Mouse (Mus musculus): ENCODE measurements around the gene Gm9999.
A peak's percentile ranks its signal among the peaks of the same experiment; 100 is the strongest.
"Not testable (repeated sequence)": the region's sequence is repeated elsewhere in the genome, so short reads cannot be mapped to it uniquely, and the experiment has no call there.

Gene Gm9999

DNA sequence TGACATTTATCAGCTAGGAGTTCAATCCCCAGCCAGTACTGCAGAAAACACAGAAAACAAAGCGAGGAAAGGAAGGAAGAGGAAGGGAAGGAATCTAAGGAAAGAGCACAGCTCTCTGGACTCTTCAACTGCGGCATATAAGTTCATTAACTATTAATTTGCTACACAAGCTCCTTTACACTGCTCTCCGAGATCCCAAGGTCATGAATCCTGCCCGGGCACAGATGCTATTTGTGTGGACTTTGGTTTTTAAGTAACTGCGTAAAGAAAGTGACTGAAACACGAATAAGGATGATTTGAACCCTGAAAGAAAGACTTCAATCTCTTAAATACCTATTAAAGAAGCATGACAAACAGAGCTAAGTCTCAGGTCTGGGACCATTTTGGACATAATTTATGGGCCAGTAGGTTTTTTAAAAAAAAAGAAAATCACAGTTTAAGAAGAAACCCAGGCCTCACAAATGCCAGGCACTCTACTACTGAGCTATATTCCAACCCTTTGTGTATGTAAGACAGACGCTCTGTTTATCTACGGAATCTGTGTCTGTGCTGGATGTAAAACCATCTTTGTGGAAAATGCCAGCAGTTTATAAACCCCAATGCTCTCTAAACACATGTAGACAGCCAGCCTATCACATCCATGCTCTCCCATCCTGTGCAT is 16.7 kb downstream of the Gm9999 start:
- DNase-seq (ENCODE audit: low read depth, low spot score), result no peak

DNA sequence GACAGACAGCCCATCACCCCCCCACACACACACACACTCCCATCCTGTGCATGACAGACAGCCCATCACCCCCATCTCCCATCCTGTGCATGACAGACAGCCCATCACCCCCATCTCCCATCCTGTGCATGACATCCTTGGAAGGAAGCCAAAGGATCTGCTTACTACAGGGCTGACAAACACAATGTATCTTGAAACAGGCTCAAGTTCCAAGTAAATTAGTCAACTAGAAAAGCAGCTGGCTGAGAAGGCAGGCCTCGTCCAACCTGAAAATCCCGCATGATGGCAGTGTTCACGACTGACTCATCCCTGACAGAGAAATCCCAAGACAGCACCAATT is 17.2 kb downstream of the Gm9999 start:
- no peak for DNase-seq (ENCODE audit: low read depth, low spot score)

DNA sequence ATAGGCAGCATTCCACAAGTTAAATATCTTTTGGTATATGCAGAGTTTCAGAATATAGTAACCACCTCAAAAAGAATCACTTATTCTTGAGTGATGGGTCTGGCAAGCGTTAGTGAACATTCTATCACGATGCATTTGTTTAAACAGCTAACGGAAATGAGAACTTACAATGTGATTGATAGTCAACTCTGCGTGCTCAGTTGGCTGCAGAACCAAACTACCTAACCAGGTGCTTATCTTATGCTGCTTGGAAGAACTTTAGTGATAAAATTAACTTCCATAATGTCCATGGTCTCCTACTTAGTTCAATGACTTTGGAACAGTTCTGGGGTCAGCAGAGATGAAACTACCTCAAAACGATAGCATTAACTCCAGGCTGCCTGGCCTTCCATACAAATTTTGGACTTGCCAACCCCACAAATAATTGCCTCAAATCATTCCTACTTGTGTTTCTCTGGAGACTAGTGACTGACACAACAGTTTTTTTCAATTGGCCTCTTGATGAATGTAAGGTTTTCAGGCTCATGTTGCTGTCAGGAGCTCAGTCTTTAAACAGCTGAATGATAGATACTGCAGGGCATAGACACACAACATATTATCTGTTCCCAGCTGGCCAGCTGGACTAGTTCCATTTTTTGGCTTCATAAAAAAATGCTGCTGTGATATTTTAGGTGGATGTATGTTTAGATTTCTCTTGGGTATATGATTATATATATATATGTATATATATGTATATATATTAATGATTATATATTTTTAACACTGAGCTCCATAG is 17.9 kb downstream of the Gm9999 start:
- no peak for DNase-seq (ENCODE audit: low read depth, low spot score)

DNA sequence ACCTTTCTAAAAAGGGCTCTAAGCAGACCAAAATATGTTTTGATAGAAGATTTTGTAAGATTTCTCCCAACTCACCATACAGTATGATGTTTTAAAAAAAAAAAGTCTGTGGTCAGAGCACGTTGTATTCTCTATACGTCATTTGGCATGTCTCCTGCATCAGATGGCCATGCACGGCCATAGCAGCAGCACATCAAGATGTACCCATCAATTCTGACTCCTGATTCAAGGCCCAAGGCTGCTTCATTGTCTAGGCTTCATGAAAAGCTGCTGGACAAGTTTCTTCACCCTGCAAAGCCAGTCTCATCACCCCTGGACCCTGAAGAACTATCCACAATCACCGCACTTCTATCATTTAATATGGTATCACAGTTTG is 18.5 kb downstream of the Gm9999 start:
- DNase-seq (ENCODE audit: low read depth, low spot score), result no peak

DNA sequence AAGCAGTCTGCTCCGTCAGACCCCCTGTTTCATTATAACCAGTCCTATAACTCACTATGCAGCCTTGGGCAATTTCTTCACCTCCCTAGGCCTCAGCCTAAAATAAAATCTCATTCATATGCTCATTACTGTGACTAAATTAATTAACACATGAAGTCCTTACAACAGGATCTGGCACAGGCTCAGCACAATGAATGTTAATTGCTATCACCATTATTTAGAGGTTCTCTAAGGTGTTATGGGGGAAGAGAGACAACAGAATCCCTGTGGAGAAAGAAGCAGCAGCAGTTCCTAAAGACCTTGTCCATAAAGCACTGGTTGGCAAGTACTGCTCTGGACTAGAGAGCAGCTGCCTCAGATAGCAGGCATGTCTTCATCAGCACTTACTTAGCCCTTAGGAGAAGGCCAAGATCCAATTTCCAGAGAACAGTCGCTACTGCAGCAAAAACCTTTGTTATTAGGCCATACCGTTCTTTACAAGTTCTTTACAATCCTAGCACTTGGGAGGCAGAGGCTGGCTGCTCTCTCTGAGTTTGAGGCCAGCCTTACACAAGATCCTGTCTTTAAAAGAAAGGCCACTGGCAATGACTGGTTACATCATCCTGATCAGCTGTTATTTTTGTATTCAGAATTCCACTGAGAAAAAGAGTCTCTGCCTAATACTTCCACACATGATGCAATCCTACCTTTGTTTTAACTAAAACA is 20.2 kb downstream of the Gm9999 start:
- no peak for DNase-seq (ENCODE audit: low read depth, low spot score)

DNA sequence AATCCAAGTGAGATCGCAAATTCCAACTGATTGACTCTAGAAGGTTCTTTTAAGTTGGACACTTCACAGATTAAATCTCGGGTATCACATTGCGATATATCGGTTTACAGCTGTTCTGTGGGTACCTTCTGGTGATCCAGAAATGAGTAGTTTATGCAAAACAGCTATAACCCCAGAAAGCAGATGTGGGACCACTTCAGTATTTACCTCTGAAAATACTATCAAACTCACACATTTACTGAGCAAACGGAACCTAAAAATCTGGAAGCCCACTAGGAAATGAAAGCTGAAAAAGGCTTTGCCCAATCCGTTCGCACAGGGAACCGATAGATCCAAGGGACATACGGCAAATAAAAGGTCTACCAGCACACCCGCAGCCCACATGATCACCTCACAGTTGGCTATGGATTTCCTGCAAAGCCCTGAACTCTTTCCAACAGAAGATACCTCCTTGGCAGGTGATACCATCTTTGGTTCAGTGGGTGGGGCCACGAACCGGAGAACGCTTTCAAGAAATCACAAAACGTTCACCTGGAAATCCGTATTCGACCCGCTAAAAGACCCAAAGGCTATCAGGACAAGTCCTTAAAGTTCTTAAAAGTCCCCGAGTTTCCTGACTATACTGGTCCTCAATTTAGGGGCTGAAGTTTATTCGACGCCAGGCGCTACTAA is 23.9 kb downstream of the Gm9999 start:
- DNase-seq (ENCODE audit: low read depth, low spot score), result no peak

DNA sequence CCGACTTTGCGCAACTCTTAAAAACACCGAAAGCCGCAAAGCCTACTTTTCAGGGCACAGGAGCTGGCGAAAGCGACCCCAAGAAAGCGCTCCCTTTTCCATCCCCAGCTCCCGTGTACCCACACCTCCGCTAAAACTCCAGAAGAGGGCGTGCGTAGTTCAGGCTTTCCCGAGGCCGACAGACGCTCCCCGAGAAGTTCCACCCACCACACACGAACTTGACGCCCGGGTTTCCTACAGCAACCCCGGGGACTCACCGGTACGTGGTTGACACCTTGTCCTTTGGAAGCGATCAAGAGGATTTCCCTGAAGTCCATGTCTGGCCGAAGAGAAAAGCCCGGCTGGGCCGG is 24.4 kb downstream of the Gm9999 start:
- peak; percentile 75 for DNase-seq (ENCODE audit: low read depth, low spot score)

DNA sequence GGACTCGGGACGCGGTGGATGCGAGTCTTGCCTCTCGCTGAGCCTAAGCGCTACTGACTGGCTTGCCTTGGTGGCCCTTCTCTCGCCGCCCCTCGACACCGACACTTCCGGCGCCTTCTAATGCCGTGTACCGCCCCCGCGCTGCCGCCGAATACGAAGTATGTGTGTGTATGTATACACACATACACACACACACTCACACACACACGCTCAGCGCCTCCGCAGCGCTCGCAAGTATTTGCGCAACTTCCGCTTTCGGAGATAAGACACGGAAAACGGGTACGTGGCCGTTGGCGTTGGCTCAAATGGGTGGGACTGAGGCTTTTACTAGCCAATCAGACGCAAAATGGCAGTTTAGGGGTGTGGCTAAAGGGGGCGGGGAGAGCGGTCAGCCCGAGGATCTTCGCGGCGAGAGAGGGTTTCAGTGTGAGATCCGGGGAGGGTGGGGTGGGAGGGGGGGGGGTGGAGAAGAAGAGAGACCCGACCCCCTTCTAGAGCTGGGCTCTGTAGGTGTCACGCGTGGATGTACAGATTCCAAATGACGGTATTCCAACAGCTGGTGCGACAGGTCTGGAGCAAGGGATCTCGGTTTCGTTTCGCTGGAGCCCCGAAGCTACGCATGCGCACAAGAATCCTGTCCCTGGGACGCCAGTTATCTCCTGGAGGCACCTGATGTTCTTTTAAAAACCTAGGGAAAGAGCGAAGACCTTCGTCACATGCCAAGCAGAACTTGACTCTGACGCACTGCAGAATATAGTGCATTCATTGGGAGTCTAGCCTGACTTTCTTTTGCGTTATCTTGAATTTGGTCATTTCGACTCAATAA is 25.0 kb downstream of the Gm9999 start, which contains the start of gene Spty2d1:
Spty2d1 (minus strand) TSS at position 244 of the 826 bp plus-strand sequence.
- DNase-seq (ENCODE audit: low read depth, low spot score), result peak; percentile 97

DNA sequence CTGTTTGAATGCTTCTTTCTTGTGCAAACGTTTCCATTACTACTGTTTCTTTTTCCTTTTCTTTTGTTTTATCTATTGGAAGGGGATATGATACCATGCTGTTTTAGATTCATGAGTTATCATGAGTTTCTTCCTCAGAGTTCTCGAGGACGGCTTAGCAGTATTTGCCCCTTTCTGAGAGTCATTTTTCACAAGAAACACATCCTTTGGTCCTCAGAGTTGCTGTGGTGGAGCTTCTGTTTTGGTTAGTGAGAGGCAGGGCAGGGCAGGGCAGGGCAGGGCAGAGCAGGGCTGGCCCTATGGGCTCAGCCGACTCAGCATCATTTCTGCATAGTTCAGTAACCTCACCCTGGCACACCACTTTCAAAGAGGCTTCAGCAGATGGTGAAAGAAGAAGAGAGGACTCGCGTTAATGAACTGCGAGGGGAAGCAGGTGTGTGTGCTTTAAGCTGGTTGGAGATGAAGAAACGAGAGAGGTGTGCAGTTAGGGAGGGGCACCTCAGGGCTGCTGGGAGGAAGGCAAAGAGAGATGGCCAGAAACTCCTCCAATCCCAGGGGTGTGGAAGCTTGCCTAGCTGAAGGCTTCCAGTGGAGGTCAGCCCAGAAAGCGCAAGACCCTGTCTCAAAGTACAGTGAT is 29.9 kb downstream of the Gm9999 start:
- DNase-seq (ENCODE audit: low read depth, low spot score), result no peak

DNA sequence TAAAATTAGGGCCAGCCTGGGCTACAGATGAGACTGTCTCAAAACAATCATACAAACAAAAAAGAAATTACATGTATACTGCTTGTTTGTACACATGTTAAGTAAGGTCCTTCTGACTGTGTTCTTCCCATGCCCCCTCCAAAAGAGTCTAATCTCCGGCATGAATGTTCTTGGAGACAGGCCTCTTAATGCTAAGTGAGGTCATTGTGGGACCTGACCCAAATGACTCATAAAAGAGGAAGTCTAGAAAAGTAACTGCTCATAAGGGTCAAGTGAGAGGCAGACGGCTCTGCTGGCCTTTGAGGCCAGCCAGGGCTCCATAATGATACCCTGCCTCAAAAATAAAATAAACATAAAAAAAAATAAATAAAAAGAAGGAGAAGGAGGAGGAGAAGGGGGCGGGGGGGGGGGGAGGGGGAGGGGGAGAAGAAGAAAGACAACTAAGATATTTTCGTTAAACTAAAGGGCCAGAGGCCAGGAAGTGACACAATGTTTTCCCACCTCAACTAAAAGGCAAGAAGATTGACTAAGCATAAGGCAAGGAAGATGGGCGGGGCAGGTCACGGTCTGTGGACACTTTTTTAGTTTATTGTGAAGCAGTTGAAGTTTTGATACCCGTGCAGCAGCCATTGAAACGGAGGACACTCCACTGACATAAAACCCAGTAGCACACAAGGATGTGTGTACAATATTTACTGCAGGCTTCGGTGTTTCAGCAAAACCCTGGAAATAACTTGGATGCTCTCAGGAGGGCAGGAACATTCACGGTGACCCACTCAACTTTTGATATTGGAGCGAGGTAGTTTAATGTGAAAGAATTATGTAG is 31.4 kb downstream of the Gm9999 start:
- no peak for DNase-seq (ENCODE audit: low read depth, low spot score)

DNA sequence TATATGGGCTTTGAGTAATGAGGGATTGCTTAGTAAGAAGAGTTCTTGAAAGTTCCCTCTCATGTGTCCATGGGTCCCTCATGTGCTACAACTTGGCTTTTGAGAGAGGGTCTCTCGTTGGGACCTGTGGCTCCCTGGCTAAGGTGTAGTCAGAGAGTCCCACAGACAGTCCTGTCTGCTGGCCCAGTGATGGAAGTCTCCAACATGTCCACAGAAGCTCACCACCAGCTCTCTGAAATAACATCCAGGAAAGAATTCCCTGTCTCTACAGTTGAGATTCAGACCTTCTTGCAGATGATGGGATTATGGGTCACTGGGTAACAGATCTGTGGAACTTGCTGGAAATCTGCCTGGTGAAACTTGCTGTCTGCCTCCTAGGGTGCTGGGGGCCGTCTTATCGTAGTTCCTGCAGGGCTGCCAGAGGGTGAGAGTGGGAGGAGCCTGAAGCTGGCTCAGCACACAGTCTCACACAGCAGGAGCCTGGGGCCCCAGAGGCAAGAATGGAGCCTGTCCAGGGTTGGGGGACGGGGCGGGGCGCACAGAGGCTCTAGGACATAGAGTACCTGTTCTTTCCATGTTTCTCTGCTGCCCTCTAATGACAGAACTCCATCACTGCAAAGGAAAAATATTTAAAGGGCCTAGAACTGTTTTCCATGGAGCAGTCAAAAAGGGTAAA is 32.1 kb downstream of the Gm9999 start:
- peak; percentile 73 for DNase-seq (ENCODE audit: low read depth, low spot score)

DNA sequence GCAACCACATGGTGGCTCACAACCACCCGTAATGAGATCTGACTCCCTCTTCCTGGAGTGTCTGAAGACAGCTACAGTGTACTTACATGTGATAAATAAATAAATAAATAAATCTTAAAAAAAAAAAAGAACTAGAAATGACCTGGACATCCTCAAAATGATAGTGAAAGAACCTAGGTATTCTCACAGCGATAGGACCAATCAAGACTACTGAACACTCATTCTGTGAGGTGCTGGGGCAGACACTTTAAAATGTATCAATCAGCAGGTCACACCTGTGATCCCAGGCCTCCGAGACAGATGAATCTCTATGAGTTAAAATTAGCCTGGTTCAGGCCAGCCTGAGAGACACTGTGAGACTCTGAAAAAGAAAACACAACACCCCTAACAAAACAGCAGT is 33.2 kb downstream of the Gm9999 start:
- no peak for DNase-seq (ENCODE audit: low read depth, low spot score)

DNA sequence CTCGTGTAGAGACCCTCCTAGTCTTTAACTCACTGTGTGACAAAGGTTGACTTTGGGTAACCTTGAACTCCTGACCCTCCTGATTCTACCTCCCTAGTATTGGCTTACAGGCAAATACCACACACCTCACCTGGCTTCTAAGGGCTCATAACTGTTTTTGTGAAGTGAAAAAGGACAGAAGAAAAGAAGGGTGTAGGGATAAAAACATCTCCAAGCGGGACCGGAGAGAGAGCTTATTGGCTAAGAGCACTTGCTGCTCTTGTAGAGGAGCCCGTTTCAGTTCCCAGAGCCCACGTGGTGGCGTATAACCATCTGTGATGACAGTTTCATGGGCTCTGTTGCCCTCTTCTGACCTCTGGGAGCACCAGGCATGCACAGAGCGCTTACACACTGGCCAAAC is 33.8 kb downstream of the Gm9999 start:
- no peak for DNase-seq (ENCODE audit: low read depth, low spot score)

DNA sequence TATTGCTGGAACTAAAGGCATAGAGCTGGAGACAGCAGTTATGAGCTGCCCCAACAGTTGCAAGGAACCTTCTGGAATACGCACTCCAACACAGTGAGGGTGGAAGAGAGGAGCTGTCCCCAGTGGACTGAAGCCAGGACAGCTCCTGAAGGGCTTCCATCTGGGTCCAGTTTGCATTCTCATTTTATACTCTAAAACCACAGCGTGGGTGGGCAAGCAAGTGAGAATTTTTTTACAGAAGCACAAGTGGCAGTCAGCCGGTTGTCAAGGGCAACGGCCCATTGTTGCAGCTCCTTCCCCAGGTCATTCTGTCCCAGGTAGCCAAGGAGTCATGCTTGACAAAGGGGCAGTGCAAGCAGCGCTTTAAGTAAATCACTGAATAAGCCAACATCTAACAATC is 36.3 kb downstream of the Gm9999 start:
- DNase-seq (ENCODE audit: low read depth, low spot score), result no peak

DNA sequence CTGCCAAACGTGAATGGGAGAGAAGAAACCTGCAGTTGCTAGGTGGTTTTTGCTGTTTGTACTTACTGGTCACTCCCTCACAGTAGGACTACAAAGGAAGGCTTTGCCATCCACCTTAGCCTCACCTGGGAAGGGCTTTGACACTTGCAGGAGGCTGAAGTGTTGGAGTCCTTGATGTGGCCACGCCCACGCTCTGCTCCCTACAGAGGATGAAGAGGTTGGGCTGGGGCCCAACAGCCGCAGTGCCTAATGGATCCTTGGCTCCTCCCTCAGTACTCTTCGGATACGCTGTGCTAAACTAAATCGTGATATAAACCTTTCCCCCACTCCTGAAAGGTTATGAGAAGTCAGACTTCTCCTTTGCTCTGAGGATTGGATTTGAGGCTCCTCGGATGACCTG is 37.6 kb downstream of the Gm9999 start:
- no peak for DNase-seq (ENCODE audit: low read depth, low spot score)

DNA sequence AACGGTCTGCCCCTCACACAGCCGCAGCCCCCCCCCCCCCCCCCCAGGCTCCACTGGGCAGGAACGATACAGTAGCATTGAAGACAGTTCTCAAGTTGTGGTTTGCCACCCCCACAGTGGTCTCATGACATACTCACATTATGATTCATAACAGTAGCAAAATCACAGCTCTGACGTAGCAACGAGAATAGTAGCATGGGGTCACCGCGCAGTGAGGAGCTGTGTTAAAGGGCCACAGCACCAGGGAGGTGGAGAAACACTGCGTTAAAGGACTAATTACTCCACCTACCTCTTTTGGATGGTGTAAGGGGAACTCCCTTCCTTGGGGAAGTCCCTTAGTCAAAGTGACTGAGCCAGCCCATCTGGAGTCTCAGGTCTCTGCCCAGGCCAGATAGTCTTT is 39.1 kb downstream of the Gm9999 start:
- no peak for DNase-seq (ENCODE audit: low read depth, low spot score)

DNA sequence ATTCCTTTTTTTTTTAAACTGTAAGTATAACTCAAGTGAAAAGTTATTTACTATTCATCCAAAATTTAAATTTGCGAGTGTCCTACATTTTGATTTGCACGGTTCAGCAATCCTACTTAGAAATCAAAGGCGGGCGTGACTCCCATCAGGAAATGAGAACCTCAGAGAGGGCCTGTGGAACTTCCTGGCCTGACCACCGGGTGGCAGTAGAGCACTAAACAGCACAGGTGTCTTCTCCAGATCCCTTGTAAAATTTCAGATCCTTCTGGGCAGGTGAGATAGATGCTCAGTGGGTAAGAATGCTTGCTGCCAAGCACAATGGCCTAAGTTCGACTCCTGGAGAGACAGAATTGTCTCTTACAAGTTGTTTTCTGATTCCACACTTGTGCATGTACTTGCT is 40.1 kb downstream of the Gm9999 start:
- DNase-seq (ENCODE audit: low read depth, low spot score), result peak; percentile 73

DNA sequence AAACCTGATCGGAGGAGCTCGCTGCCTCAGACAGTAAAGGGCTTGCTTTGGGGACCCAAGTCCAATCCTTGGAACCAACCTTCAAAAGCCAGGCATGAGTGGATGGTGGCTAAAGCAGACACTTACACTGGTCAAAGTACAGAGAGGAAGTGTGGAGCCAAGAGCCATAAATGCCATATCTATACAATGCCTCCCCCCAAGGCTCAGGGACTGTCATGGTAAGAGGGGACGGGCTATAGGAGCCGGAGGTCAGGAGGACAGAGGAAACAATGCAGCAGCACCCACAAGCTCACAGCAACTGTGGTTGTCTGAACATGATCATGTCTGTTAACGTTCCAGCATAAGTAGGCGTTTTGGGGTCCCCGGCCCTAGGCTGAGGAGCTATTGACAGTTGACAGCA is 41.1 kb downstream of the Gm9999 start:
- DNase-seq (ENCODE audit: low read depth, low spot score), result no peak

DNA sequence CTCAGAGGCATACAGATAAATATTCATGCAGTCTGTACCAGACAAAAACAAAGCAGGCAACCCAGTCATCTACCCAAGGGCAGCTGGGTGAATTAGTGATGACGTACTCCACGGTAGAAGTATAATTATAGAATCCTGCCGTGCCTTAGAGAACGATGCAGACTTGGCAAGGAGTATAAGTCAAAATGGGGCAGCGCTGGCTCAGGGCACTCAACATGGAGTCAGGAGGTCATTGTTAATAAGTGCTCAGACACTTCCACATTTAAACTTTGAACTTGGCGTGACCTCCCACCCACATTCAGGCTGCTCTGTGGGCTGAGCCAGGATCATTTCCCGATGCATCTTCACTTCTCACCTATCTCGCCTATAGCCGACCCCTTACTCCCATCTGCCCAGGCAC is 42.0 kb downstream of the Gm9999 start:
- DNase-seq (ENCODE audit: low read depth, low spot score), result no peak

DNA sequence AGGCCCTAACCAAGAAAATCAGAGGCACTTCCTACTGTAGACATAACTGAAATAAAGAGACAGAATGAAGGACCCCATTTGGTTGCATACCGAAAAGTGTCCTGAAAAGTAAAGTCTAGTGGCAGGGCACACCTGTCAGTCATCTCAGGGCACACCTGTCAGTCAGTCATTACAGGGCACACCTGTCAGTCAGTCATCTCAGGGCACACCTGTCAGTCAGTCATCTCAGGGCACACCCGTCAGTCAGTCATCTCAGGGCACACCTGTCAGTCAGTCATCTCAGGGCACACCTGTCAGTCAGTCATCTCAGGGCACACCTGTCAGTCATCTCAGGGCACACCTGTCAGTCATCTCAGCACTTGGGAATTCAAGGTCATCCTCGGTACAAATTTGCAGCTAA is 43.5 kb downstream of the Gm9999 start:
- DNase-seq (ENCODE audit: low read depth, low spot score), result not testable (repeated sequence)

Data from forelimb bud, embryonic 11.5 days (tissue).